Mouse (Mus musculus): ENCODE measurements around the gene Kpna2. TPM values are rescaled to one million over a fixed set of nuclear protein-coding genes. Genes with fewer than 3 reads are reported as not detected.
A peak's percentile ranks its signal among the peaks of the same experiment; 100 is the strongest.
"Not testable (repeated sequence)": the region's sequence is repeated elsewhere in the genome, so short reads cannot be mapped to it uniquely, and the experiment has no call there.

Gene Kpna2
- polyA plus RNA-seq, 1 experiment from 2014 or later: 259 TPM

DNA sequence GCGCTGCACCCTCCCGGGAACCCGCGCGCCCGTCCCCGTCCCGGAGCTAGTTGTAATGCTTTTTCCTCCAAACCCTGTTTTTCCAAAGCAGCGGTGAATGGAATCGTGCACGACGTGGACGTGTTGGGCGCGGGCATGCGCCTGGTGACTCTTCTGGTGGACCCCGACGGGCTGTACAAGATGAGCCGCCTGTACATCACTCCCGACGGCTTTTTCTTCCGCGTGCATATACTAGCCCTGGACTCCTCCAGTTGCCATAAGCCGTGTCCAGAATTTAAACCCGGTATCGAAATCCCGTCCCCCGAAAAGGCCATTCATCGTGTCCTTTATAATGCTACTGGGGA lies 28.9 kb upstream of the Kpna2 start:
- H3K27me3 ChIP-seq (replicated peaks): no peaks in the 10 kb centered on the region
- H3K9ac ChIP-seq: peak overlapping the region; percentile 50
- H3K9me3 ChIP-seq: no peaks in the 10 kb centered on the region
- 3% methylated on average over 29 of the region's 29 CpGs for WGBS
- peak overlapping the region; percentile 90 for H3K27ac ChIP-seq
- H3K4me3 ChIP-seq (replicated peaks): peak overlapping the region; percentile 63
- peaks cover 20% of the 10 kb centered on the region for H3K4me1 ChIP-seq
- H3K36me3 ChIP-seq: no peaks in the 10 kb centered on the region
- ATAC-seq (ENCODE audit: insufficient read depth, low FRiP score, low read depth): peak; percentile 50
- H3K4me2 ChIP-seq: peak overlapping the region; percentile 95

DNA sequence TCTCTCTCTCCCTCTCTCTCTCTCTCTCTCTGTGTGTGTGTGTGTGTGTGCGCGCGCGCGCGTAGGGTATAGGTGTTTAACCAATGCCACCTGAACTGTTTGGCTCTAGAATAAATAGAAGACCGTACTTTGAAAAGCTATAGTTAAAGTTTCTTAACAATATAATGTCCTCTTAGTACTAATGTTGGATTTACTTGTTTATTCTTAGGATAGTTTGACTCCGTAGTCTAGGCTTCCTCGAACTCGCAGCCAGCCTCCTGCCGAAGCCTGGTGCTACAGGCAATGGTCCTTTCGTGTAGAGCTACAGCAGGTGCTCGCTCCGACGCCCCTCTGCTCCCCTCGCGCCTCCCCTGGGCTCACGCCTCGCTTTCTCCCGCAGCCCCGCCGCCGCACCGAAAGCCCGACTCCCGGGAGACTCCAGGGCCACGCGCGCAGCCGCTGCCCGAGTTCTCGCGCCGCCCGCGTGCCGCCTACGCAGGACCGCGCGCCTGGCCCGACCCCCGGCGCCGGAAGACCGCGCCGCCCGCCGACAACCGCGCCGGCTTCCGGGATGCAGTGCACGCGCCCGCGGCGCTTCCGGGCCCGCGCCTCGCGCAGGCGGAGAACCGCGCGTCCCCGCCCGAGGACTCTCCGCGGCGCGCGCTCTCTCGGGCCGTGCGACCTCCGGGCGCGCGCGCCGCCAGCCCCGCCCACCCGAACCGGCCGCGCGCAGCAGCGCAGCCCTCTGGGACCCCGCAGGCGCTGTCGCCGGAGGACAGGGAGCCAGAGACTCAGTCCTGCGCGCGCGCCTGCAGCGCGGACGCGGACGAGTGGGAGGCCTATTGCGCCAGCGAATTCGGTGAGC lies 28.3 kb upstream of the Kpna2 start:
- Histone ChIP-seq H3K27ac (peak overlapping the region; percentile 90), H3K36me3 (no peaks in the 10 kb centered on the region), H3K9me3 (no peaks in the 10 kb centered on the region), H3K4me2 (peak overlapping the region; percentile 95), H3K4me3 (replicated peaks) (peak overlapping the region; percentile 63), H3K4me1 (peaks cover 20% of the 10 kb centered on the region), H3K27me3 (replicated peaks) (no peaks in the 10 kb centered on the region), H3K9ac (peak overlapping the region; percentile 68)
- ATAC-seq (ENCODE audit: insufficient read depth, low FRiP score, low read depth): peak; percentile 90
- WGBS: under 1% methylated on average over 107 of the region's 107 CpGs

GRCm38 (mm10) chr11:107026554-107027430 lies 27.5 kb upstream of the Kpna2 start:
- 9% methylated on average over 12 of the region's 12 CpGs for WGBS
- H3K4me2 ChIP-seq: peak overlapping the region; percentile 95
- H3K9me3 ChIP-seq: no peaks in the 10 kb centered on the region
- H3K4me3 ChIP-seq (replicated peaks): peak overlapping the region; percentile 63
- H3K9ac ChIP-seq: no peak overlapping the region
- H3K36me3 ChIP-seq: no peaks in the 10 kb centered on the region
- no peaks in the 10 kb centered on the region for H3K27me3 ChIP-seq (replicated peaks)
- H3K27ac ChIP-seq: 0 out of 2 replicates have a peak overlapping the region, but pooled peaks have one; percentile 11
- H3K4me1 ChIP-seq: peaks cover 20% of the 10 kb centered on the region
- no peak for ATAC-seq (ENCODE audit: insufficient read depth, low FRiP score, low read depth)

DNA sequence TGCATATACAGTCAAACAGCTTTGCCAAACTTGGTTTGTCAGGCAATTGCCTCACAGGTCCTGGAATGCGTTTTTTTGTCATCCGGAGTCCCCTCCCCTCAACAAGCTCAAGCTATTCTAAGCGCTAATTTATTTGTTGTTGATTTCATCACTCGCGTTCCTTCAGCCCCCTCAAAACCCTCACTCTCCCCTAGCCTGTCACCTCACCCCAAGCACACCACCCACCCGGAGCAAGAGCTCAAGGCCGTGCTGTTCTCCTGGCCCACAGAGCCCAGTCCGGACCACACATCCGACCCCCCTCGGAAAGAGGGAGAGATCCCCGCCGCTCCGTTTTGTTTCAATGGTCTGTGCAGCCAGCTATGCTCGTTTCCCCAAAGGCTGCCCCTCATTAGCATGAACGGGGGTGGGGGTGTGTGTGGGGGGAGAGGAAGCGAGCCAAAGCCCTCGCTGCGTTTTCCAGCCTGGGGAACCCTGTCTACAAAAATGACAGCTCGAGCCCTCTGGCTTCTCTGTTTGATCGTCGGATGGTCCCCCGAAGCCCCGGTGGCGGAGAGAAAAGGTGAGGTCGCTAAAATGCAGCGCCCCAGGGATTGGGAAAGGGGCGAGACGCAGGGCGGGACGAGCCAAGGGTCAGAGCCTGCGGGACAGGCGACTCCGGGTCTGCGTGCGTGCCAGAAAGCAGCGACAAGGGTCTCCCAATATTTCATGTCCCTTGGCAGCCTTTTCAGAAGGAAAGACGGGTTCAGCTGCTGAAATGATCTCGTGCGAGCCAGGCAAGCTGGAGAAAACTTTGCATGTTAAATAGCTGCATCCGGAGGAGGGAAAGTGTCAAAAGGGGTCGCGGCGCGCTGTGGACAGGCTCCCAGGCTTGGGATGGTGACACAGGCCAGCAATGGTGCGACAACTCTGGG lies 26.3 kb upstream of the Kpna2 start, which contains the start of gene 1810010H24Rik:
1810010H24Rik (plus strand) TSS at position 271 of the 911 bp plus-strand sequence.
- under 1% methylated on average over 45 of the region's 45 CpGs for WGBS
- peaks cover 20% of the 10 kb centered on the region for H3K4me1 ChIP-seq
- H3K9ac ChIP-seq: peak within 1 kb of the TSS; percentile 38; the same call in 1 of the 2 replicates
- H3K27me3 ChIP-seq (replicated peaks): no peaks in the 10 kb centered on the region
- no peak for ATAC-seq (ENCODE audit: insufficient read depth, low FRiP score, low read depth)
- H3K4me2 ChIP-seq: peak within 1 kb of the TSS; percentile 95
- H3K36me3 ChIP-seq: no peaks in the 10 kb centered on the region
- no peaks in the 10 kb centered on the region for H3K9me3 ChIP-seq
- peak within 1 kb of the TSS; percentile 49 for H3K4me3 ChIP-seq (replicated peaks)
- H3K27ac ChIP-seq: peak within 1 kb of the TSS; percentile 53

- no peak for ATAC-seq (ENCODE audit: insufficient read depth, low FRiP score, low read depth)
- H3K9me3 ChIP-seq: no peaks in the 10 kb centered on the region
- no peak overlapping the region for H3K27ac ChIP-seq
- H3K27me3 ChIP-seq (replicated peaks): no peaks in the 10 kb centered on the region
- H3K36me3 ChIP-seq: no peaks in the 10 kb centered on the region
- no peak overlapping the region for H3K4me3 ChIP-seq (replicated peaks)
- H3K4me1 ChIP-seq: peaks cover 20% of the 10 kb centered on the region
- H3K4me2 ChIP-seq: peak overlapping the region; percentile 95; the same call in 1 of the 2 replicates
- no peak overlapping the region for H3K9ac ChIP-seq
- WGBS: 48% methylated on average over 4 of the region's 4 CpGs
Measured at GRCm38 (mm10) chr11:107024406-107024805, 25.1 kb upstream of the Kpna2 start.

DNA sequence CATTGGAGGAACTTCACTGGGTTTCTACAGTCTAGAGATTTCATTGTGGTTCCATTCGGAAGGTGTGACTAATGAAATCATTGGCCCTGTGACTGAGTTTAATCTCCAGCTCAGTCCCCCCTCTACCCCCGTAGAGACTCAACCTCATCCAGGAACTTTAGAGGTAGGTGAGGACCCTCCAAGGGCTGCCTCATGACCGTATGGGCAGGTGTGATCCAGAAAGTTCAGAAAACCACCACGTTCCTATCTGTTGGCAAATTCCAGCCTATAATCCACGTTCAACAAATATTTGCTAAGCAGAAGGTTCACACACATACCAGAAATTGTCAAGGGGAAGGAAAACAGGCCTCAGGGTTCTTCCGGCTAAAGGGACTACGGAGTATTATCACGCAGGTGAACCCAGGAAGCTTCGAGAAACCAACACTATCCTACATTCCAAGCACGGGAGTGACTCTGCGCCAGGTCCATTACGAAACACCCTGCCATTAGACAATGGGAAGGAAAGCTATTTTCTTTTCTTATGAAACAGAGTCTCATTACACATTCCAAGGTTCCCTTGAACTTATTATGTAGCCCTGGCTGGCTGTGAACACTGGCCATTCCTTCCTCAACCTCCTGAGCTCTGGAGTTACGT lies 22.8 kb upstream of the Kpna2 start:
- Histone ChIP-seq H3K4me3 (replicated peaks) (no peak overlapping the region), H3K9ac (no peak overlapping the region), H3K9me3 (no peaks in the 10 kb centered on the region), H3K4me2 (no peak overlapping the region), H3K4me1 (peaks cover 17% of the 10 kb centered on the region), H3K27ac (peak overlapping the region; percentile 32; the same call in 1 of the 2 replicates), H3K27me3 (replicated peaks) (no peaks in the 10 kb centered on the region), H3K36me3 (no peaks in the 10 kb centered on the region)
- ATAC-seq (ENCODE audit: insufficient read depth, low FRiP score, low read depth): peak; percentile 27; the same call in 1 of the 2 replicates
- WGBS: 69% methylated on average over 13 of the region's 13 CpGs

DNA sequence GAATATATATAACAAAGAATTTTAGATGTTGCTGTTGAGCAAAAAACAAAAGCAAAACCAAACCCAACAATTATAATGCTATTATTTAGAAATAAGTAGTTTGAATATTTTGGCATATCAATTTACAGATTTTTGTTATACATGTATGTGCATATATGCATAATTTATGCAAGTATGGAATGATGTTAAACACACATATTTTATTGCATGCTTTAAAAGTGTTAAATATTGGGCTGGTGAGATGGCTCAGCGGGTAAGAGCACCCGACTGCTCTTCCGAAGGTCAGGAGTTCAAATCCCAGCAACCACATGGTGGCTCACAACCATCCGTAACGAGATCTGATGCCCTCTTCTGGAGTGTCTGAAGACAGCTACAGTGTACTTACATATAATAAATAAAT lies 20.4 kb upstream of the Kpna2 start:
- H3K36me3 ChIP-seq; H3K27me3 ChIP-seq (replicated peaks); H3K4me3 ChIP-seq (replicated peaks); H3K27ac ChIP-seq; H3K4me2 ChIP-seq; H3K4me1 ChIP-seq; H3K9ac ChIP-seq; ATAC-seq (ENCODE audit: insufficient read depth, low FRiP score, low read depth); H3K9me3 ChIP-seq: not testable (repeated sequence)
- WGBS: 88% methylated on average over 5 of the region's 5 CpGs

DNA sequence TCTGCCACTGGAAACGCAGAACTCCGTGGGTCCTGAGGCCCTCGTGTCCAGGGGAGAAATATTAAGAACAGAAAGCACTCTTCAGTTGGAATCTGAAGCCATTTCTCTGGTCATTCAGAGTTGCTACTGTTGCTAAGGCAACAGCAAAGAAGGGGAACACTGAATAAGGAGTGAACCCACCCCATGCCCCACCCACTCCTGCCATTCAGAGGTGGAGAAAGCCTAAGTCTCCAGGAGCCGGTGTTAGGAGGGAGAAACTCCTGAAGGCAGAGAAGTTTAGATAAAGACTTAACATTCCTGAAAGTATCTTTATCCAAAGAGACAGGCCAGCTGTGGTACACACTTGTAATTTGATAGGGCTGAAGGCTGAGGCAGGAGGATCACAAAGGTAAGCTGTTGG lies 20.0 kb upstream of the Kpna2 start:
- Histone ChIP-seq H3K4me1 (no peaks in the 10 kb centered on the region), H3K9ac (no peak overlapping the region), H3K4me3 (replicated peaks) (no peak overlapping the region), H3K36me3 (no peaks in the 10 kb centered on the region), H3K4me2 (no peak overlapping the region), H3K27ac (no peak overlapping the region), H3K9me3 (no peaks in the 10 kb centered on the region), H3K27me3 (replicated peaks) (no peaks in the 10 kb centered on the region)
- WGBS: 67% methylated on average over 4 of the region's 4 CpGs
- ATAC-seq (ENCODE audit: insufficient read depth, low FRiP score, low read depth): no peak

DNA sequence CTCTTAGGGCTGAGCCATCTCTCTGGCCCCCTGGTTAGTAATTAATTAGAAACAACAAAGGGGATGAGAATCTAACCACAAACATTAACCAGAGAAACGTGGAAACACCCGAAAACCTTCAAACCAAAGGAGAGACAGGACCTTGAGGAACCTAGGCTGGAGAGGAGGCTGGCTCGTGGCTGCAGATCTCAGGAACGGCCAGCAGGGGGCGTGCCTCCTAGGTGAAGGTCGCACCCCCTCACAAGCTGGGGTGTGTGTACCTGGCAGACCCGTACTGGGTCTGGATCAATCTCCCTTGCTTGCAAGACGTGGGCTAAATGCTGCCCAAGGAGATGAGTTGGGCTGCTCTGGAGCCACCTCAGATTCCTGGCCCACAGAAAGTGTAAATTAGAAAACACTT lies 19.3 kb upstream of the Kpna2 start:
- ATAC-seq (ENCODE audit: insufficient read depth, low FRiP score, low read depth): no peak
- no peak overlapping the region for H3K4me2 ChIP-seq
- 30% methylated on average over 8 of the region's 8 CpGs for WGBS
- no peaks in the 10 kb centered on the region for H3K4me1 ChIP-seq
- no peaks in the 10 kb centered on the region for H3K9me3 ChIP-seq
- H3K4me3 ChIP-seq (replicated peaks): no peak overlapping the region
- H3K27ac ChIP-seq: no peak overlapping the region
- H3K9ac ChIP-seq: no peak overlapping the region
- no peaks in the 10 kb centered on the region for H3K27me3 ChIP-seq (replicated peaks)
- no peaks in the 10 kb centered on the region for H3K36me3 ChIP-seq

DNA sequence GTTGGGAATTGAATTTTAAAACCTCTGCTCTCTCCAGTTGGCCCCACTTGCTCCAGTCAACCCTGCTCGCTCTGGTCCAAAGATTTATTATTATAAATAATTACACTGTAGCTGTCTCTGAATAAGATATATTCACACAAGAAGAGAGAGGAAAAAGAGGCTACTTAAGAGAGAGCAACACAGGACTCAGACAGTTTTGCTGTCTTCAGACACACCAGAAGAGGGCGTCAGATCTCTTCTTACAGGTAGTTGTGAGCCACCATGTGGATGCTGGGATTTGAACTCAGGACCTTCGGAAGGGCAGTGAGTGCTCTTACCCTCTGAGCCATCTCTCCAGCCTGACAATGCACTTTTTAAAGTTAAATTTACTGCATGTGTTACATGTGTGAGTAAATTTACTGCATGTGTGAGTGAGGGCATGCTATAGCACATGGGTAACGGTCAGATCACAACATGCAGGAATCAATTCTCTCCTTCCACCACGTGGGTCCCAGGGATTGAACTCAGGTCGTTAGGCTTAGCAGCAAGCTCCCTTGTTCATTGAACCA lies 18.1 kb upstream of the Kpna2 start:
- Histone ChIP-seq H3K9me3 (no peaks in the 10 kb centered on the region), H3K4me2 (no peak overlapping the region), H3K36me3 (no peaks in the 10 kb centered on the region), H3K27ac (no peak overlapping the region), H3K4me1 (no peaks in the 10 kb centered on the region), H3K4me3 (replicated peaks) (no peak overlapping the region), H3K9ac (no peak overlapping the region), H3K27me3 (replicated peaks) (no peaks in the 10 kb centered on the region)
- 54% methylated on average over 6 of the region's 6 CpGs for WGBS
- no peak for ATAC-seq (ENCODE audit: insufficient read depth, low FRiP score, low read depth)

- H3K4me3 ChIP-seq (replicated peaks): no peak overlapping the region
- H3K9ac ChIP-seq: no peak overlapping the region
- H3K9me3 ChIP-seq: no peaks in the 10 kb centered on the region
- WGBS: 25% methylated on average over 1 of the region's 1 CpGs
- H3K27me3 ChIP-seq (replicated peaks): no peaks in the 10 kb centered on the region
- H3K4me1 ChIP-seq: no peaks in the 10 kb centered on the region
- no peak overlapping the region for H3K27ac ChIP-seq
- no peak overlapping the region for H3K4me2 ChIP-seq
- no peak for ATAC-seq (ENCODE audit: insufficient read depth, low FRiP score, low read depth)
- no peaks in the 10 kb centered on the region for H3K36me3 ChIP-seq
Measured at GRCm38 (mm10) chr11:107016893-107017292, 17.6 kb upstream of the Kpna2 start.

Data from stomach, embryonic 15.5 days (tissue).